Mouse (Mus musculus): ENCODE data around the gene Fam117b.
A peak's percentile ranks its signal among the peaks of the same experiment; 100 is the strongest.

Fam117b gene

GRCm38 (mm10) chr1:59912413-59913157 is at the start of gene Fam117b:
Gene Fam117b (plus strand): TSS chr1:59913006.
- DNase-seq, result peak; percentile 99 to 100

- no peak for DNase-seq
These were observed 44.8 kb upstream of the Fam117b start for GRCm38 (mm10) chr1:59868041-59868440.

- no peak for DNase-seq
These were observed 38.8 kb upstream of the Fam117b start for GRCm38 (mm10) chr1:59874023-59874422.

GRCm38 (mm10) chr1:59878098-59878497 is 34.7 kb upstream of the Fam117b start:
- DNase-seq, result no peak

DNA sequence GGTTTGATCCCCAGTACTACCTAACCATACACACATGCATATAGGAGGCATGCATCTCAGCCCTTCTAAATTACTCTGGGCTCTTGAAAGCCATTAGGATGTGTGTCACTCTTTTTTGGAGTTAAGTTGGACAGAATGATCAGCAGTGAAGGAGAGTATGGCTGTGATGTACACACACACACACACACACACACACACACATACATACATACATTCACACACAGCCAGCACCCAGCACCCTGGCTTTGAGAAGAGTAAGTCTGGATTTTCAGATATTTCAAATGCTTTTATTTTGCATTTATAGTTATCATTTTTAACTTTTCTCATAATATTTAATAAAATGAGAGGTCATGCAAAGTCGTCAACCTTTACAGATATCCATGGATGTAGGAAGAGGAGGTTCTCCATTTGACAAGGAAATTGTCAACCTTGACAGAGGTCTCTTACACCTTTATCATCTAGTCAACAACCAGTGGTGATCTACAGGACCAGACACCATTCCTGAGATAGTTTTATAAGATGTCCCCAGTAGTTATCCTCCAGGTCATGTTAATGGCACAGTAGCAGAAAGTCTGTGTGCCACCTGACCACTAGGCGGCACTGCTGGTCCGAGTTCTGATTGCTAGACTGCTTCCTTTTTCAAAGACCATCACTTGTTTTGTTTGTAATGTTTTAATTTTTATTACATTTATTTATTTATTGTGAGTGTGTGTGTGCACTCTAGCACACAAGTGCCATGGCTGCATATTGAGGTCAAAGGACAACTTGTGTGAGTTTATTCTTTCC is 29.3 kb upstream of the Fam117b start:
- DNase-seq, result peak; percentile 93

GRCm38 (mm10) chr1:59886899-59887298 is 25.9 kb upstream of the Fam117b start:
- DNase-seq, result no peak

DNA sequence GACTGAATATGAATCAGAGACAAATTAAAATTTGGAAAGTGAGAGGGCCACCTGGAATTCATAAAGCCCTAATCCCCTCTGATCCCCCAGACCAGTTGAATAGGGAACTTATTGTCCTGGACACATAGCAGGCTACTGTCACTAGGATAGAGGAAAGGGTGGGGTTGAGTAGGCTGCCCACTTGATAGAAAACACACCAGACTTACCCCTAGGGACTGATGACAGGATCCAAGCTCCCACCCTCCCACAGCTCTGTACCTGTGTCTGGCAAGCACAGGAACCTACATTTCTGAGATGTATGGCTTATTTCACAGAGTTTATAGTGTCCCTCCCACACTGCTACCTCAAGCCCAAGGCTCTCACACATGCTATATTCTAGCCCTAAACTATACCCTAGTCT is 24.8 kb upstream of the Fam117b start:
- DNase-seq, result no peak

DNA sequence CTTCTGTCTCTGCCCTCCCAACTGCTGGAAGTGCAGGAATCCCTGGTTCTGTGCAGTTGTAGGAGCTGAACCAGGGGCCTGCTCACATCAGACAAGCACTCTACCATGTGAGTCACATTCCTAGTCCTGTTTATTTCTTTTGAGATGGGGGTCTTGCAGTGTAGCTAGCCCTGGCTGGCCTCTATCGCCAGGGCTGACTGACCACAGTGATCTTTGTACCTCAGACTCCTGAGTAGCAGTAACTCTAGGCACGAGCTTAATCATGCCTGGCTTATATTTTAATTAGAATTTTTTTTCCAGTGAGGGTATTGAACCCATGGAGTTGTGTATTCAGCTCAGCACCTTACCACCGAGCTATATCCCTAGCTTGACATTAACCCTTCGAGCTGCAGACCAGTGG is 21.6 kb upstream of the Fam117b start:
- peak in 1 of 2 experiments; percentile 35 for DNase-seq

- DNase-seq, result no peak
These were observed 20.0 kb upstream of the Fam117b start for GRCm38 (mm10) chr1:59892777-59893176.

DNA sequence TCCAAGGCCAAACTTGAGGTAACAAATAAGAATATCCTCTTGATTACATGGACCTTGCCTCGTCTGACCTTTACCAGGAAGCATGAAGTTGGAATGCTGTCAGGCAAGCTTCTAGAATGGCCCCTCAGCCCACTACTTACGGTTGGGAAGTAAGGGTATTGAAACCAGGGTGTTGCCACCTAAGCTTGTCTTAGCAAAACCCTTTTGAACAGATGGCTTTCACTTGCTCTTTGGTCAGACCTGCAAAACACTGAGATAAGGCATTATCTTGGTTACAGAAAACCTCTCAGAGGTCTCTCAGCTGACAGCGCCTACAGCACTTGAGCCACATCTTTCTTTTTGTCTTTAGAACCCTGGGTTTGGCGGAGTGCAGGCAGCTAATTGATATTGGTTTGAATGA is 18.8 kb upstream of the Fam117b start:
- no peak for DNase-seq

DNA sequence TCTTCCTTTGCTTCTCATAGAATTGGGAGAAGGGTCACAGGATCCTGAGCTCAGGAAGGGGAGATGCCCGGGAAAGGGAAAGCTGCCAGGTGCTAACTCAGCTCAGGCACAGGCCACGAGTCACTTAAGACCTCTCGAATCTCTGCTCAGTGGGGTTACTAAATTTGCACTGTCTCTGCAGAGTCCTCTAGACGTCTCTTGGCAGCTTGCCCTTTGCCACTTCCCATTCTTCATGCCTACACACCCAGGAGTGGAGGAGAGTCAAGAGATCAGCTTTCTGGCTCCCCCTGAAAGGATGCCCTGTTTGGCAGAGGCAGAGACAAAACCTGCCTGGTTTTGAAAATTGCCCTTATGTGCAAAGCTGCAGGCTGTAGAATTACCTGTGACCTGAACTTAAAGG is 17.4 kb upstream of the Fam117b start:
- DNase-seq, result peak; percentile 35 to 56

DNA sequence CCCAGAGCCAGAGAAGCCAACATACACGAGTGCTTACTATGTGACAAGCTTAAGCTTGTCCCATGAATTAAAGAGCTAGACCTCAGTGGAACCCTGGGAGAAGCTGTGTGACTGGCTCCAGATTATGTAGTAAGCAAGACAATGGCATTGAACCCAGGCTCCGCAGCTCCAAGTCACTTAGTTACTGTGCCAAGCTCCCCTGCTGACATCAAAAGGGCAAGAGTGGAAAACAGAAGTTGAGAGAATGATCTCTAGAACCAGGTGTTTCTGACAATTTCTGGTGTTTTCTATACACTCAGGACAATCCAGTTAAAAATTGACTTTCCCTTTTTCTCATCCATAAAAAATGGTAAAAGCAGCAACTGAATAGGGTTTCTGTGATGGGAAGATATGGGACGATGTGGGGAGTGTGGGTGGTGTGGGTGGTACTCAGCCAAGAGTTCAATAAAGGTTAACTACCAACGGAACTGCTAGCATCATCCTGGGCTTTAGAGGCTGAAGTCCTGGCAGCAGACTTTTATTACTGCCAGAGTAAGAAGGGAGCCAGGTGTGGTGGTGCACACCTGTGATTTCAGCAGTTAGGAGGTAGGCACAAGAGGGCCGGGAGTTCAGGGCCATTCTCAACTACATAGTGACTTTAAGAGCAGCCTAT is 15.5 kb upstream of the Fam117b start:
- DNase-seq, result no peak

GRCm38 (mm10) chr1:59899679-59900078 is 13.1 kb upstream of the Fam117b start:
- no peak for DNase-seq

GRCm38 (mm10) chr1:59901082-59901876 is 11.5 kb upstream of the Fam117b start:
- DNase-seq, result no peak

- DNase-seq, result peak; percentile 33 to 54
These were observed 10.2 kb upstream of the Fam117b start for GRCm38 (mm10) chr1:59902634-59903033.

DNA sequence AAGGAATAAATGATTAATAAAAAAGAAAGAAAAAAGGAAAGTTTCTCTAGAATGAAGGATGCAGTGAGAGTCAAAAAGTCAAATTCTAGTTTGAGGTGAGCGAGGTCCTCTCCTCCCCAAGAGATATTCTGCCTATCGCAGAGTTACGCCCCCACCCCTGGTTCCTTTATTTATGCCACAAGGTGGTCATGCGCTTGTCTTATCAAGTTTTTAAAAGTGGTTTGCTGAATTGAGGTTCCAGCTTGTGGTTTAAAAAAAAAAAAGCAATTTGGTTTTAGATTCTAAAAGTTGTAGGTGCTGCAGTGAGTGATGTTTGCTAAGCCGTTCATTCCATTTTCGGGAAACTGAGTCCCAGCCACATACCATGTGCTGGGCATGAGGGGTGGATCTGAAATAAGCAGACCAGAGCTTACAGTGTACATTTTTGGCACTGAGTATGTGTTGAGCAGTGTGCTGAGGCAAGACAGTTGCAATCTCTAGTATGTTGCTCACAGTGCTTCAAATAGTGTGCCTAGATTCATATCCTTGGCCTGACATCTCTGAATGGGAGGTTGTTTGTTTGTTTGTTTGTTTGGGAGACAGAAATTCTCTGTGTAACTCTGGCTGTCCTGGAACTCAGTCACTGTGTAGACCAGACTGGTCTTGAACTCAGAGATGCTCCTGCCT is 8.0 kb upstream of the Fam117b start:
- no peak for DNase-seq

- no peak for DNase-seq
These were observed 6.9 kb upstream of the Fam117b start for GRCm38 (mm10) chr1:59905916-59906315.

- DNase-seq, result no peak
These were observed 5.8 kb upstream of the Fam117b start for GRCm38 (mm10) chr1:59906819-59907521.

DNA sequence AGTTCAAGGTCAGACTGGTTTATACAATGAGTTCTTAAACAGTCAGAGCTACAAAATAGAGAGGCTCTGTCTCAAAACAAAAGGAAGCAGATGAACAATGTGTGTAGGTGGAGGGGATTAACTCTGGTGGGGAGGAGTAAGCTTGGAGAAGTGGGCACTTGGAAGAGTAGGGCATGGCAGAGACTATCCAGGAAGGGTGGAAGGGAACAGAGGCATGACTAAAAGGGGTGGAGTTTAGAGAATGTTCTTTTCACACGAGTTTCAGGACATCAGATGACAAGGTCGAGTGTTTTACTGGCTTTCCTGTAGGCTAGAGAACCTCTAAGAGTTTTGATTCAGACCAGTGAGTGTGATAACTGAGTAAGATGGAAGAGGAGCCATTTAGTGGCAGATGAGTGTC is 5.1 kb upstream of the Fam117b start:
- no peak for DNase-seq

DNA sequence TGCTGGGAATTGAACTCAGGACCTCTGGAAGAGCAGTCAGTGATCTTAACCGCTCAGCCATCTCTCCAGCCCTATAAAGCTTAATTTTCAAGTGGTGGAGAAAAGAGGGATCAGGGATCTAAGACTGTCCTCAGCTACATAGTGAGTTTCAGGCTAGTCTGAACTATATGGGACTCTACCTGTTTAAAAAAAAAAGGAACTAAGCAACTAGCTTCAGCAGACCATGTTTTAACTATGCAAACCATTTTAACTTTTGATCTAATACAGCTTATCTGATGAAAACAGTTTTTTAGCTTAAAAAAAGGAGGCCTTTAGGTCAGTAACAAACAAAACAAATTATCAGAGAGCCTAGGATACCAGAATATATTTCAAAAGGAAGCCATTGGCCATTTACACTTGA is 1.9 kb upstream of the Fam117b start:
- DNase-seq, result no peak

DNA sequence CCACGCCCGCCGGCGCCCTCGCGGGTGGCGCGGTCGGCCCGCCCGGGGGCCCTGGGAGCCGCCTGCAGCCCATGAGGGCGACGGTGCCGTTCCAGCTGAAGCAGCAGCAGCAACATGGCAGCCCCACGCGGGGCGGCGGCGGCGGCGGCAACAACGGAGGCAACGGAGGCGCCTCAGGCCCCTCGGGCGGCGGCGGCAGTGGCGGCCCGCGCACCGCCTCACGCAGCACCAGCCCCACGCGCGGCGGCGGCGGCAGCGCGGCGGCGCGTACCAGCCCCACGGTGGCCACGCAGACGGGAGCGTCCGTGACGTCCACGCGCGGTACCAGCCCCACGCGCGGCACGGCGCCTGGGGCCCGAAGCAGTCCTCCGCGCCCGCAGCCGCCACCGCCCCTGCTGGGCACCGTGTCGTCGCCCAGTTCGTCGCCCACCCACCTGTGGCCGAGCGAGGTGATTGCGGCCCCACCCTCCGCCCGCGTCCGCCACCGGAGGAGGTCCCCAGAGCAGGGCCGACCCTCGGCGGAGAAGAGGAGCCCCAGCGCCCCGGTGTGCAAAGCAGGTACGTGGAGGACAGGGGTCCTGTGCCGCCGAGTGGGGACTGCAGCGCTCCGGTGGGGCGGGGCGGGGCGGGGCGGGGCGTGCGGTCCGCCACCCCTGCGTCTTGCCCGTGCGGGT is 526 bp downstream of the Fam117b start:
- peak; percentile 58 to 72 for DNase-seq
